Mouse (Mus musculus): ENCODE results near the gene Hydin. TPM values are rescaled to one million over a fixed set of nuclear protein-coding genes. Genes with fewer than 3 reads are reported as not detected.

Gene Hydin
- not detected for total RNA-seq (2023)

DNA sequence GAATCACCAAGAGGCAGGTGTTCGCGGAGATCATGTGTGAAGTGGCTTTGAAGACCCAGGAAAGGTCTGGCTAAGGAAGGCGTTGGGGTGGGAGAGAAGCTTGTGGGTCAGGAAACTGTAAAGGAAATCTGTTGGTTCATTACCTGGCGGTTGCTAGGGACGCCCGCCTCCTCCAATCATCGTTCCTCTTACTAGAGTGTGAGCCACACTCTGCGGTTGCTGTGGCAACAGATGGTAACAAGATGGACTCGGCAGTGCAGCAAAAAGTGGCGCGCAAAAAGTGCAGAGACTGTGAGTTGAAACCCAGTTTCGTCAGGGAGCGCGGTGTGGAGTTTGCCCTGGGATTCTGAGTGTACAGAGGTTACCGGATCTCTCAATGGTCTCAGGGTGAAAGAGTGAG, at the start of gene Hydin:
Gene Hydin, plus strand, starts transcription at position 237 of the 400 bp plus-strand sequence.

DNA sequence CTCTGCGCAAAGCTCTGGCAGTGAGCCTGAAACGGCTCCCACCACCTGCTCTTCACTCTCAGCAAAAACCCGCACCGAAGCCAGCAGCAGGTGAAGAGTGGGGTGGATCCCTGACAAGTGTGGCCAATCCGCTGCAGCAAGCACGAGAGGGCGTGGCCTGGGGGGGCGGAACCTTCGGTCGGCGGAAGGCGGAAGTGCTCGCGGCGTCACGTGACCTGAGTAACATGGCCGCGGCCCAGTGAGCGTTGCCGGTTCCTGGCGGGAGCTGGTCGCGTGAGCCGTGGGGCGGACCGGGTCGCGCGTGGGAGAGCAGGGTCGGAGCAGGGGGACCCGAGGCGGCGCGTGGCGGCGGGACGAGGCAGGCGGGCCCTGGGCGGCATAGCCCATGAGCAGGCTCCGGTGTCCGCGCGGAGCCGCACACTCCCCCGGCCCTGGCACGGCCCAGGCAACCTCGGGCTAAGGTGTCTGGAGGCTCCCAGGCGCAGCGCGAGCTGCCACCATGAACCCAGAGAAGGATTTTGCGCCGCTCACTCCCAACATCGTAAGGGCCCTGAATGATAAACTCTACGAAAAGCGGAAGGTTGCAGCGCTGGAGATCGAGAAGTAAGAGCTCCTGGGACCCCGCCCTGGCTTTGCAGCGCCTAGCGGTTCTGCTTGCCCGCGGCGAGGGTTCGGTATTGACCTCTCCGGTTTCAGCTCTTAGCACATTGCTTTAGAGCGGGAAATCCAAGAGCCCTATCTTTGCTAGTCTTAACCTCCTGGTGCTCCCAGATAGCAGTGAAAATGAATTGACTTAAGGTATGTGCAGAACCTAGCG, 351.8 kb downstream of the Hydin start, which contains the start of gene Vac14:
Gene Vac14, plus strand, starts transcription at position 195 of the 817 bp plus-strand sequence.

Other genes with a start within 250 kb of the Hydin start
- not detected for gene Chst4, start 227.2 kb upstream of the Hydin start, total RNA-seq (2023)
- 1 to 10 TPM; 2.8 to 4.6 TPM for gene Zfp612, start 187.2 kb upstream of the Hydin start, total RNA-seq (2023)
- not detected for gene Gm21964, start 165.8 kb upstream of the Hydin start, total RNA-seq (2023)
- not detected for gene Gm17720, start 164.2 kb upstream of the Hydin start, total RNA-seq (2023)
- not detected for gene Calb2, start 98.8 kb upstream of the Hydin start, total RNA-seq (2023)
- gene Cmtr2, start 51.3 kb upstream of the Hydin start, total RNA-seq (2023) = 1 to 10 TPM; 6.3 to 8.2 TPM

Measured in T-cell, adult 66 days (primary cell).